Comparison of ENCODE assay signal across 8 mouse cellular contexts in the genomic region with DNA sequence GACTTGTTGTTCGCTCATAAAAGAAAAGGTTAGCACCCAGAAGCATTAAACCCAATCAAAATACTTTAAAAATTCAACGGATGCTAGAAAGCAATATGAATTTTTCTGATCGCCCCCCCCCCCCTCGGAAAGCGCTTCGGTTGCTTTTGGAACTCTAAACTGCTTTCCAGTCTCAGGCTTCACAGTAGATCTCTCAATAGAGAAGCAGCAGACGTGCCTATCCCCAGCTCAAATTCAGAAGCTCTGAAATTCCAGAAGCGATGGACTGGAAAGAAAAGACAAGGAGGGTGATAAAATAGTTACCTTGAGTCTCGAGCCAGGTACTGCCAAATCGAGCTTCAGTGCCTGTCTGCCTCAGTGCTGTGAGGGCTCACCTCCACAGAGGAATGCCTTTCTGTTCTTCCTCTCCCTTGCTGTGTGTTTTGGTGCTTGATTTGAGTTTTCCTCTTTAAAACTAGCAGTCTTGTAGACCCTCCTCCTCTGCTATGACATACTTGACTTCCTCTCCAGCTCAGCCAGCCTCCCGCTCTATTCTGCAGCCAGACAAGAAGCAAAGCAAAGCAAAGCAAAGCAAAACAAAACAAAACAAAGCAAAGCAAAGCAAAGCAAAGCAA. TPM values are rescaled to one million over a fixed set of nuclear protein-coding genes. Genes with fewer than 3 reads are reported as not detected.
DNase-seq lines count a peak whose midpoint lies in the region; ATAC-seq and TF ChIP-seq lines count a peak whose summit lies in the region.

A gene (minus strand): TSS at position 610 of the 614 bp plus-strand sequence.

- H3K27ac ChIP-seq in spleen, adult 2 months (ENCODE audit: insufficient read depth, low read length): peak within 1 kb of the TSS; percentile 62
- no peak within 1 kb of the TSS for H3K27ac ChIP-seq in forebrain, embryonic 11.5 days (ENCODE audit: low read depth, low read length)
- peak within 1 kb of the TSS; percentile 42; the same call in 1 of the 2 replicates for H3K27ac ChIP-seq in limb, embryonic 10.5 days
- H3K27ac ChIP-seq in midbrain, embryonic 11.5 days (ENCODE audit: low read depth, low read length): no peak within 1 kb of the TSS

- TF ChIP-seq CTCF in spleen, adult 2 months (IDR thresholded peaks at IDR 0.05; ENCODE audit: extremely low read depth, insufficient read depth, insufficient read length, insufficient replicate concordance): no peak

- TF ChIP-seq POLR2A in spleen, adult 2 months (IDR thresholded peaks at IDR 0.05; ENCODE audit: low read depth, low read length): no peak

- 28% methylated on average over 11 of the region's 11 CpGs for WGBS in spleen, adult 2 months
- 23% methylated on average over 11 of the region's 11 CpGs for WGBS in forebrain, embryonic 11.5 days
- WGBS in limb, embryonic 10.5 days: 30% methylated on average over 11 of the region's 11 CpGs
- WGBS in midbrain, embryonic 11.5 days: 17% methylated on average over 11 of the region's 11 CpGs

- H3K4me1 ChIP-seq in spleen, adult 2 months (ENCODE audit: control insufficient read depth, insufficient read depth, insufficient read length): no peaks in the 10 kb centered on the region
- H3K4me1 ChIP-seq in forebrain, embryonic 11.5 days (replicated peaks; ENCODE audit: control insufficient read depth, insufficient read depth, low read length): no peaks in the 10 kb centered on the region
- H3K4me1 ChIP-seq in limb, embryonic 10.5 days: no peaks in the 10 kb centered on the region
- H3K4me1 ChIP-seq in midbrain, embryonic 11.5 days (ENCODE audit: control insufficient read depth, insufficient read depth, low read length): 0 out of 2 replicates have a peak, but pooled peaks cover 3% of the 10 kb centered on the region

- no peaks in the 10 kb centered on the region for H3K36me3 ChIP-seq in spleen, adult 2 months (ENCODE audit: control insufficient read depth, insufficient read depth, low read length)
- H3K36me3 ChIP-seq in forebrain, embryonic 11.5 days (ENCODE audit: control insufficient read depth, insufficient read depth, low read length): no peaks in the 10 kb centered on the region
- no peaks in the 10 kb centered on the region for H3K36me3 ChIP-seq in limb, embryonic 10.5 days
- H3K36me3 ChIP-seq in midbrain, embryonic 11.5 days (ENCODE audit: control insufficient read depth, insufficient read depth, low read length): no peaks in the 10 kb centered on the region

- peak within 1 kb of the TSS; percentile 22; the same call in 1 of the 2 replicates for H3K4me2 ChIP-seq in forebrain, embryonic 11.5 days (ENCODE audit: low read depth, low read length, severe bottlenecking)
- peak within 1 kb of the TSS; percentile 37 for H3K4me2 ChIP-seq in midbrain, embryonic 11.5 days

- no peaks in the 10 kb centered on the region for H3K27me3 ChIP-seq in spleen, adult 2 months (ENCODE audit: control insufficient read depth, insufficient read depth, low read length)
- H3K27me3 ChIP-seq in forebrain, embryonic 11.5 days (ENCODE audit: control insufficient read depth, insufficient read depth, low read length): no peaks in the 10 kb centered on the region
- H3K27me3 ChIP-seq in limb, embryonic 10.5 days (ENCODE audit: low read depth, poor library complexity, severe bottlenecking): peaks cover 46% of the 10 kb centered on the region
- no peaks in the 10 kb centered on the region for H3K27me3 ChIP-seq in midbrain, embryonic 11.5 days (ENCODE audit: control insufficient read depth, insufficient read depth, low read length)

- no peak for DNase-seq in spleen, adult 2 months (ENCODE audit: low read depth in 1 of 2, low spot score in 2 of 2)
- no peak for DNase-seq in spleen, adult 12 weeks (ENCODE audit: low spot score)
- no peak for DNase-seq in forebrain, embryonic 11.5 days (ENCODE audit: low spot score)
- peak; percentile 15 to 34 for DNase-seq in heart, postnatal 36 days
- DNase-seq in limb, embryonic 10.5 days (ENCODE audit: low spot score): no peak
- DNase-seq in midbrain, embryonic 11.5 days (ENCODE audit: low spot score, missing footprints): peak; percentile 82
- peak; percentile 6 for DNase-seq in thymus, postnatal 25 days
- DNase-seq in cerebellum, adult 8-10 months: no peak

- ATAC-seq in forebrain, embryonic 11.5 days (replicated peaks; ENCODE audit: low FRiP score): no peak
- ATAC-seq in midbrain, embryonic 11.5 days (ENCODE audit: low FRiP score): peak; percentile 58; the same call in 1 of the 2 replicates

- H3K4me3 ChIP-seq in spleen, adult 2 months (ENCODE audit: extremely low read depth, insufficient read depth, insufficient read length): peak within 1 kb of the TSS; percentile 42
- H3K4me3 ChIP-seq in forebrain, embryonic 11.5 days (ENCODE audit: low read depth, low read length): peak within 1 kb of the TSS; percentile 14; the same call in 1 of the 2 replicates
- peak within 1 kb of the TSS; percentile 36 for H3K4me3 ChIP-seq in limb, embryonic 10.5 days
- H3K4me3 ChIP-seq in midbrain, embryonic 11.5 days (ENCODE audit: low read depth, low read length): peak within 1 kb of the TSS; percentile 18

- peak within 1 kb of the TSS; percentile 16; the same call in 1 of the 2 replicates for H3K9ac ChIP-seq in forebrain, embryonic 11.5 days (ENCODE audit: low read length)
- peak within 1 kb of the TSS; percentile 13; the same call in 1 of the 2 replicates for H3K9ac ChIP-seq in midbrain, embryonic 11.5 days (ENCODE audit: low read length)

- H3K9me3 ChIP-seq in forebrain, embryonic 11.5 days (ENCODE audit: control insufficient read depth, low read length): no peaks in the 10 kb centered on the region
- H3K9me3 ChIP-seq in limb, embryonic 10.5 days (replicated peaks): no peaks in the 10 kb centered on the region
- H3K9me3 ChIP-seq in midbrain, embryonic 11.5 days (ENCODE audit: control insufficient read depth, low read length): no peaks in the 10 kb centered on the region

- intact Hi-C loops in heart, postnatal 36 days (cut with DNase I): loop anchor here (10.0 kb wide), 1 partner anchor 201 kb away; a partner anchor contains a TSS

RNA-seq across cellular contexts. Expression of the gene that starts here (rescaled TPM):
- 1.0 and 1.4 TPM in 2 replicates for polyA plus RNA-seq in spleen, adult 2 months (2012; rRNA removed)
- polyA plus RNA-seq in forebrain, embryonic 11.5 days (2014; fragmentation: Nextera tagmentation; extraction: Ambion mirVana): 2.5 and 2.6 TPM in 2 replicates
- total RNA-seq in heart, postnatal 36 days (2021): 1 to 10 TPM; 9.4 to 9.6 TPM
- polyA plus RNA-seq in limb, embryonic 10.5 days (2016; fragmentation: Nextera tagmentation; extraction: Ambion mirVana): 2.0 and 3.0 TPM in 2 replicates
- 4.5 and 5.3 TPM in 2 replicates for polyA plus RNA-seq in midbrain, embryonic 11.5 days (2014; fragmentation: Nextera tagmentation; extraction: Ambion mirVana)

Comparison
In these comparisons a context has a peak if more than half of its experiments do, and no peak if none do; other contexts are left out.
1. DNase-seq: peak in heart, postnatal 36 days (2 of 2), midbrain, embryonic 11.5 days (single experiment) and thymus, postnatal 25 days (single experiment); none in spleen, adult 2 months (0 of 2), spleen, adult 12 weeks (single experiment), forebrain, embryonic 11.5 days (single experiment), limb, embryonic 10.5 days (single experiment) and cerebellum, adult 8-10 months (single experiment).
2. H3K27ac ChIP-seq: peak in spleen, adult 2 months (single experiment) and limb, embryonic 10.5 days (single experiment); none in forebrain, embryonic 11.5 days (single experiment) and midbrain, embryonic 11.5 days (single experiment).
3. Peak in every context shown above with its lines, with median percentiles within 50 percentile points of each other: H3K4me3 ChIP-seq.